Mouse (Mus musculus) thymus, adult 18-20 months (tissue): ENCODE measurements around the gene Cnmd.

ENCODE experiments used
- DNase-seq, 2 experiments: peaks; one replicate each; pipeline ENCODE4 v3.0.0; 2022; ENCODE audit warnings: mixed read lengths in 2 of 2

The Cnmd gene

GRCm38 (mm10) chr14:79662001-79662400, at the start of gene Cnmd:
TSS of gene Cnmd (minus strand) at chr14:79662170.
- no peak for DNase-seq

- DNase-seq = no peak
These were observed 49.3 kb upstream of the Cnmd start for GRCm38 (mm10) chr14:79711301-79711700.

GRCm38 (mm10) chr14:79703523-79704172, 41.7 kb upstream of the Cnmd start:
- DNase-seq = no peak

DNA sequence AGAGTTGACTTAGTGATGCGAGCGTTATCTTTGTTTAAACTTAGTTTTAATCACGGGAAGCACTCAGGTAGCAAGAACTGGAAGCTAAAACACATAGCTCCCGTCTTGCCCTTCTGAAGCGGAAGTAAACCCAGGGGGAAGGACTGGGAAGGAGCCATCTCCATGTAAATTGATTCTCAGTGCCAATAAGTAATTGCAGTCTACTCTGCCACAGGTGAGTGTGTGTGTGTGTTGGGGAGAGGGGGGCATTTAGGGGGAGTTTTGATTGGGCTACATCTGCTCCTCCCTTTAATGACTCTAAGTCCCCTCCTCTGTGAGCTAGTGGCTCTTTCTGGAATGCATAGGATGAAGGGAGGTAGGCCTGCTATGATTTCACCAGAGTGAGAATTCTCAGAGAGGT, 39.6 kb upstream of the Cnmd start:
- DNase-seq = no peak

- DNase-seq = no peak
These were observed 39.1 kb upstream of the Cnmd start for GRCm38 (mm10) chr14:79701054-79701453.

- no peak for DNase-seq
These were observed 37.4 kb upstream of the Cnmd start for GRCm38 (mm10) chr14:79699381-79699780.

DNA sequence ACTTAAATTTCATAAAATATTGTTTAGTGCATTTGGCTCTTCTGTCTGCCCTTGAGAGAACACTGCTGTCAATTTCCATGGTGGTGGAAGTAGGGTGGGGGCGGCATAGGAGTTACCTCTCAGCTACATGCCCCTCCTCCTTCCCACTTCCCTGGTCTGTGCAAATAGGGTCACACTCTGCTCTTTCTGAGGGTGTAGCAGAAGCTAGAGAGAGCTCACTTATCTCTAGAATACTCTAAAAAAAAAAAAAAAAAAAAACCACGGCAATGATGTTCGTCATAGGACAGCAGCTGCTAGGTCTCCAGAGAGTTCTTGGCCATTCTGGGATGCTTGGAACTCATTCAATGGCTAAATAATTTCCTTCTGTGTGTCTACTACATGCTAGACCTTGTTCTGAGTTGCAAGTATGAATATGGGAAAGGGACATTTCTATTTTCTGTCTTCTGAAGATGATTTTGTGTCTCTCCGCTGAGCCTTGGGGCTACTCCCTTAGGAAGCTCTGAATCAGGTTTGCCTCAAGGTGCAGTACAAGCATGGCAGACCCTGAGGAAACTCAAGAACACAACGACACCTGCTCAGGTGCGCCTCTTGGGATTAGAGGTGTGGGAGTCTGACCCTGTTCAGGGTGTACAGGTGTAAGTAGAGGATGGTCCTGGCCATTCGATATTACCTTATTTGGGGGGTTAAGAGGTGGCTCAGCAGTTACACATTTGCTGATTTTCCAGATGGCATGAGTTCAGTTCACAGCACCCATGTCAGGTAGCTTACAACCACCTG, 28.3 kb upstream of the Cnmd start:
- DNase-seq = no peak

GRCm38 (mm10) chr14:79680652-79681051, 18.7 kb upstream of the Cnmd start:
- no peak for DNase-seq

DNA sequence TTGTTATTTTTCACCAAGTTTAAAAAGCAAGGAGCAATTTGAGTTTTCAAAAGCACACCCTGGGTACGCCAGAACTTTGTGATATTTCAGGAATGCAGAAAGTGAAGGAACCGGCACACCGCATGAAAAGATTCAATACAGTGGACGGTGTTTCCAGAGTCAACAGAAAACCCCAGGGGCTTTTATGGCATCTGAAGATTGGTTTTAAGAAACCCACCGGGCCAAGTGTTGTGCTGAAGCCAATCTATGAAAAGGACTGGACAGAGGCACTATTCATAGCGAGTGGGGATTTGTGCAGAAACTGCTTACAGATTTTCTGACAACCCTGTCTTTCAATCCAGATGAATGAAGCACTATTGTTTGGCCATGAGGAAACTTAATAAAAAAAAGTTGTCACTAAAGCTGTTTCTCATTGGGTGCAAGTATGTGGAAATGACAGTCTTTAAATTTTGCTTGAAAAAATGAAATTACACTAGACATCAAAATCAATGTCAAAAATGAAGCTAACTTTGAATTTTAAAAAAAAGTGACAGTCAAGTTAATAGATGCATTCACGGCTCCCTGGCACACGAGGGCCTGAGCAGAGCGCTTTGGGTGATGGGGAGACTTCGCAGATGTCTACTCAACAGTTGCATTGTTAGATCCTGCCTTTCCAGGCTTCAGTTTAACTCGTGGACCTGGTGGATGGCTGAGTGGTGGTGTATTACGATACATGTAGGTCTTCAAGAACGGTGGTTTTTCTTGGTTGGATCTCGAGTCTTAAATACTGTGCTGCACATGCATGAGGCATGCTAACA, 16.1 kb upstream of the Cnmd start:
- no peak for DNase-seq

- DNase-seq = no peak
These were observed 15.3 kb upstream of the Cnmd start for GRCm38 (mm10) chr14:79677108-79677753.

- DNase-seq = no peak
These were observed 11.4 kb upstream of the Cnmd start for GRCm38 (mm10) chr14:79673083-79674013.

DNA sequence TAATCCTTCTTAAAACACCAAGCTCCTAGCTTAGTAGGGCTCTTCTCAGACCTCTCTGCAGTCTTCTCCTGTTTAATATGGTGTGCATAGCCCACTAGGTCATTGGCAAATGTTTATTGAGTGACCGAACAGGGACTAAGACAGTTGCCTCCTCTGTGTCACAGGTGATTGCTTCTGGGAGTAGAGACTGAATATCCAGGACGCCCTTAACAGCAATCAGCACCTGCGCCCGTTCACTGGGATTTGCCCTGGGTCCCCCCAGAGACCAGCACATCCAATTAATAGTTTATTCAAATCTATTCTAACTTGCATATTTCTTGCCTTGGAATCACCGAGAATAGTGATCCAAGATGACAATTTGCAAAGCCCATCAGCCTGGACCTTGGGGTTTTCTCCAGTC, 10.6 kb upstream of the Cnmd start:
- no peak for DNase-seq

- no peak for DNase-seq
These were observed 9.0 kb upstream of the Cnmd start for GRCm38 (mm10) chr14:79671008-79671407.

GRCm38 (mm10) chr14:79661005-79661917, 709 bp downstream of the Cnmd start:
- DNase-seq = peak; percentile 48 to 53

DNA sequence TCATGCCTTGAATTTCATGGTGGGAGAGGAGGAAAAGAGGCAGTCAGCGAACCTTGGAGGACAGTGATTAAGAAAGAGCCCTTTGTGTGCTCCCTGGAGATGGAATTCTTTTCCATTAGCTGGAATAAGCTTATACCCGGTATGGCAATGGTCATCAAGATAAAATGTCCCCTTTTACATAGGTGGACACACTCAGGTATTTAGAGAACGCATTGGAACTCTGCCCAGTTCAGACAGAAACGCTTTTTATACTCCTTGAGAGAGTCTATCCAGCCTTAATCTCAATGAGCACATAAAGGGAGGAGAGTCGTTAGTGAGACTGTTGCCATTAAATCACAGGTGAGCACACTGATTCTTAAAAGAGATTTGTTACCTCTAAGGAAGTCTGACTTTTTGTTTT, 1.5 kb downstream of the Cnmd start:
- DNase-seq = no peak

- no peak for DNase-seq
These were observed 3.0 kb downstream of the Cnmd start for GRCm38 (mm10) chr14:79658748-79659508.

DNA sequence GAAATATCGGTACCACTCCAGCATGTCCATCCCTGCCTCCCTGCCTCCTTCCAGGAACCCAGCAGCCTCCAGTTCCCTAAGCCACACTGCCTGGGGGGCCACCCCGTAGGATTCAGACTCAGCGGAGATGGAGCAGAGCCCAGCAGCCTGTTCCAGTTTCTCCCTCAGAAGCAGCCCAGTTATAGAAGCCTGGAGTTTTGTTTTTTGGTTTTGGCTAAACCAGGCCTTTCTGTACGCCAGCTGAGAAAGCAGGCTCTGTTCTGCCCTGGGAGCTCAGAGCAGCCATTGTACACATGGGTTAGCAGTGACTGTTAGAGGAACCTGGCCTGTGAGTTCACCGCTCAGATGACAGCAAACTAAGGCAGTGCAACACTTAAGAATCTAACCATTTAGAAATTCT, 3.7 kb downstream of the Cnmd start:
- no peak for DNase-seq

- DNase-seq = no peak
These were observed 9.3 kb downstream of the Cnmd start for GRCm38 (mm10) chr14:79652654-79653053.

GRCm38 (mm10) chr14:79649680-79650079, 12.3 kb downstream of the Cnmd start:
- DNase-seq = no peak

DNA sequence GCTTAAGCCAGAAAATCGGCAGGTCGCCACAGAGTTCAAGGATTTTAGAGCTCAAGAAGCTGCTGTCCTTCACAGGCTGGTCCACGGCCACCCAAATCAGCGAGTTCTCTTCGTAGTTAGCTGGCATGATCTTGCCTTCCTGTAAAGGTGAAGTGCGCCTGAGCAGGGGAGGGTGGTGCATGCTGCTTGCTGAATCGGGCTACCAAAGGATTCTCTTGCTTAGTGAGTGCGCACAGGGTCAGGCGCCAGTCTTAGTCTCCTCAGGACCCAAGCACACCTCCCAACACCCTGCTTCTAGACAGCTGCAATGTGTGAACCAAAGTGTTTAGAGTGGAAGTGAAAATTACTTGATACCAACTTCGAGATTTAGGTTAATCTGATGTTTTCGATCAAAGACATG, 16.6 kb downstream of the Cnmd start:
- no peak for DNase-seq
